Mouse (Mus musculus) adipocyte (in vitro differentiated cells): ENCODE measurements around the gene Sox10.

Experiments used
- DNase-seq: peaks from one replicate; pipeline ENCODE4 v3.0.0-alpha.2; 2016; ENCODE audit warnings: low spot score

Gene Sox10

GRCm38 (mm10) chr15:79122546-79122945 lies 42.5 kb downstream of the Sox10 start:
- DNase-seq, result no peak

- peak; percentile 79 for DNase-seq
Measured at GRCm38 (mm10) chr15:79122119-79122518, 42.9 kb downstream of the Sox10 start.

GRCm38 (mm10) chr15:79119491-79119890 lies 45.5 kb downstream of the Sox10 start:
- no peak for DNase-seq

- DNase-seq, result no peak
Measured at GRCm38 (mm10) chr15:79115276-79115675, 49.8 kb downstream of the Sox10 start.

GRCm38 (mm10) chr15:79111774-79112173 lies 53.3 kb downstream of the Sox10 start:
- DNase-seq, result peak; percentile 46

- DNase-seq, result no peak
Measured at GRCm38 (mm10) chr15:79110528-79110927, 54.5 kb downstream of the Sox10 start.

GRCm38 (mm10) chr15:79110031-79110430 lies 55.0 kb downstream of the Sox10 start:
- DNase-seq, result no peak

DNA sequence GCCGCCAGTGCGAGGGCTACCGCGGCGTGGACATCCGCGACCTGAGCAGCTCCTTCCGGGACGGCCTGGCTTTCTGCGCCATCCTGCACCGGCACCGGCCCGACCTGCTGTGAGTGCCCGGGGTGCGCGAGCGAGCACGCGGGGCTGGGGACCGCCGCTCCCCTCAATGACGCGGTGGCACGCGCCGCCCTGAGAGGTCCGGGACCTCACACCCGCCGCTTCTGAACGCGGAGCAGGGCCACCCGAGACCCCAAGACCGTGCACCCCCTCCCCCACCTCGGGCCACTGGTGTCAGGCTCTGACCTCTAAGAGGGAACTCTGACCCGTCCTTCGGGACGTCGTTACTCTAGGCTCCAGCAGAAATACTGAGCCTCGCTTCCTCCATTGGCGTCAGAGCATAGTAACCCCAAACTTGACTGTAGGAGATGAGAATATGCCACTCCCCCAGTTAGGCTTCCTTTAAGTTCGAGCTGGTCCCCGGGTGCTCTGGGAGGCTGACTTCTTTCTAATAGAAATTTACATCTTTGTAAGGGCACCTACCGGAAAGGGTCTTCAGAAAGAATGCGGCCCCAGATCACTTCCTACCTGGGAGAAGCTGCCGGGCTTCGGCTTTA lies 55.6 kb downstream of the Sox10 start:
- peak; percentile 30 for DNase-seq

DNA sequence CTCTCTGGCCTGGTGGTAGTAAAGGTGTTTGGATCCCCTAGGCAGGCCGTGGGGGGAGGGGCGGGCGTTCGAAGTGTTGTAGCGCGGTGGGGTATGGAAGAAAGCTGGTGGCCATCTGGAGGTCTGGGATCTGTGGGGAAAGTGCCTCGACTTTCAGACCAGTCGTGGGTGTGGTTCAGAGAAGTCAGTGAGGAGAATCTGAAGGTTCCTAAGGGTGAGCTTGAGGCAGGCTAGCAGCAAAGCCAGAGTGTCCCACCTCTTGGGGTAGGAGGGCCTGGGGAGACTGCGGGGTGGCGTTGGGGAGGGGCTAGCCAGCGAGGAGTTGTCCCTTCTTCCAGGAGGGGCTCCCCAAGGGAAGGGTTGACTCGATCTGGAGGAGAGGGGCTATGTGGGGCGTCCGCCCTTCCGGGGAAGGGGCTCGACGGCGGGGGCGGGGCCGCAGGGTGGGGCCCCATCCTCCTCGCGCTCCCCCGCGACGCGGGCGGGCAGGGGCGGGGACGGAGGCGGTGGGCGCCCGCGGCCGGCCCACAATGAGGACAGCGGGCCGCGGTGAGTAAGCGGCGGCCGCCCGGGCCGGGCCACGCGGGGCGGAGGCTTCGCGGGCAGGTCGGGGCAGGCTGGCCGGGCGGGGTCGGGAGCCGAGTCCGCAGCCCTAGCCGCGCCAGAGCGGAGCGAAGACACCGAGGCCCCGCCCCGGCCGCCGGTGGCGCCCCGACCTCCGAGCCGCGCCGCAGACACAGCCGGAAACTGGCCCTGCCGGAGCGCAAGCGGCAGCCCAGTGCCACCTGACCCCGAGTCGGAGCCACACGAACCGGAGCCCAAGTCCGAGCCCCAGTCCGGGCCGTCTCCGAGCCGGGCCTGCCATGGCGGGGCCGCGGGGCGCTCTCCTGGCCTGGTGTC lies 56.4 kb downstream of the Sox10 start, which contains the start of gene Micall1:
Micall1 (plus strand) TSS at position 478 of the 900 bp plus-strand sequence.
- DNase-seq, result peak; percentile 73

DNA sequence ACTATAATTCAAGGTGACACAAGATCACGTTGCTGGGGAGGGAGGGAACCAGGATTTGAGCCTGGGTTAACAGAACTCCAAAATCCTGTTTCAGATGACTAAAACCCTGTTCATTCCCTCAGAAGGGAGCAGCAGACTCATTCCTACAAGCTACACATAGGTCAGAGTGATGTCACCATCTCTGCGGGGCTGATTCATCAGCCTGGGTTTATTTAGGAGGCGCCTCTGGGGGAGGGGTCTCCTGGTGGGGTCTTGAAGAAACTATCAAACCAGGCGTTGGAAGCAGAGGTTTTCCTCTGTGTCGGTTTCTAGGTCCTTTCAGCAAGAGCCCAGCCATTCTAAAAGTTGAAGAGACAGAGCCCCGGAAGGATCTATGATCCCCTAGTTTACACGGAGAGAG lies 57.1 kb downstream of the Sox10 start:
- peak; percentile 58 for DNase-seq

GRCm38 (mm10) chr15:79105804-79106203 lies 59.2 kb downstream of the Sox10 start:
- DNase-seq, result no peak
